Mouse (Mus musculus) embryonic facial prominence, embryonic 12.5 days (tissue): ENCODE measurements around the gene Lrrc8a. TPM values are rescaled to one million over a fixed set of nuclear protein-coding genes. Genes with fewer than 3 reads are reported as not detected.
A peak's percentile ranks its signal among the peaks of the same experiment; 100 is the strongest.

Source experiments
- ATAC-seq: fragments of 200-750 bp; cut with Nextera tagmentation; 2 replicates; pipeline ENCODE4 v1.8.0; 2017; ENCODE audit not compliant: insufficient number of reproducible peaks, insufficient read depth, low FRiP score, low TSS enrichment
- H3K27ac ChIP-seq: fragments of 300-500 bp; sonication (generic); 2 replicates; pipeline ENCODE4 v1.5.1; 2016; ENCODE audit warnings: mild to moderate bottlenecking
- H3K27me3 ChIP-seq: fragments of 300-500 bp; sonication (generic); 2 replicates; pipeline ENCODE4 v1.6.1; 2016; ENCODE audit warnings: mild to moderate bottlenecking, moderate library complexity
- H3K36me3 ChIP-seq: fragments of 300-500 bp; sonication (generic); 2 replicates; pipeline ENCODE4 v1.6.1; 2016; ENCODE audit warnings: mild to moderate bottlenecking
- H3K4me1 ChIP-seq: fragments of 300-500 bp; sonication (generic); 2 replicates; pipeline ENCODE4 v1.6.1; 2016
- H3K4me2 ChIP-seq: fragments of 300-500 bp; sonication (generic); replicated peaks from 2 replicates; pipeline ENCODE4 v1.6.1; 2016; ENCODE audit warnings: mild to moderate bottlenecking, moderate library complexity
- H3K4me3 ChIP-seq: fragments of 300-500 bp; sonication (generic); 2 replicates; pipeline ENCODE4 v1.5.1; 2016; ENCODE audit warnings: mild to moderate bottlenecking
- H3K9ac ChIP-seq: fragments of 300-500 bp; sonication (generic); 2 replicates; pipeline ENCODE4 v1.6.1; 2016; ENCODE audit warnings: mild to moderate bottlenecking, moderate library complexity
- H3K9me3 ChIP-seq: fragments of 300-500 bp; sonication (generic); 2 replicates; pipeline ENCODE4 v1.6.1; 2016; ENCODE audit warnings: mild to moderate bottlenecking, moderate library complexity
- WGBS: fragments of 180-500 bp; shearing (Covaris S2); methylation state at CpG from one replicate; pipeline ENCODE4 v1.1.7; 2016; 5-methylcytosine and 5-hydroxymethylcytosine counted together
- polyA plus RNA-seq: library from polyadenylated mRNA; unstranded; fragments of >200 nt; fragmentation: Nextera tagmentation; extraction: Ambion mirVana; gene quantifications from 2 replicates; pipeline ENCODE4 v1.2.1, GENCODE M21; 2016

Lrrc8a gene
- polyA plus RNA-seq, 1 experiment from 2014 or later = 40.9 TPM

DNA sequence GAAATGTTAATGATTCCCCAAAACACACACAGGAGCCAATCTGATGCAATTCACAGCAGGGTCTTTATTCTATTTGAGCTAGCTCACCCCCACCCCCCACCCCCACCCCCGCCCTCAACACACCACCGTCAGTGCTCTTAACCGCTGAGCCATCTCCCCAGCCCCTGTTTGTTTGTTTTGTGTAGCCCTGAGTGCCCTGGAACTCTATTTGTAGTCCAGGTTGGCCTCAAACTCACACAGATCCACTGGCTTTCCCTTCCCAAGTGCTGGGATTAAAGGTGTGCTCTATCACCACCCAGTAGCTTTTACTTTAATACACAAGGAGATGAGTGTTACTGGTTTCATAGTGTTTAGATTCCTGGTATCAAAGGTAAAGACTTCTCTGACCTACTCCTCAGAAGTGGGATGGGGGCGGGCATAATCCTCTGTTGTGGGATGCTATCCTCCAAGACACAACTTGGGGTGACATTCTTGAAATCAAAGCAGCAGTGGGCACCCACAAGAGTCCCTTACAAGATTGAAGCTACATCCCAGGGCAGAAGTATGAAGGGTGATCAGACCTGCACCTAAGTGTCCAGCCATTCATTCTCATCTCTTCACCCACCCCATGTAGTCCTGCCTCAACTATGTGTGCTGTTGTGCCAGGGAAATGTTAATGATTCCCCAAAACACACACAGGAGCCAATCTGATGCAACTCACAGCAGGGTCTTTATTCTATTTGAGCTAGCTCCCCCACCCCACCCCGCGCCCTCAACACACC lies 25.9 kb upstream of the Lrrc8a start:
- H3K4me2 ChIP-seq = no peak overlapping the region
- H3K9ac ChIP-seq = no peak overlapping the region
- no peak overlapping the region for H3K27ac ChIP-seq
- H3K36me3 ChIP-seq = no peaks in the 10 kb centered on the region
- no peak overlapping the region for H3K4me3 ChIP-seq
- H3K4me1 ChIP-seq = no peaks in the 10 kb centered on the region
- no peaks in the 10 kb centered on the region for H3K9me3 ChIP-seq
- H3K27me3 ChIP-seq = no peaks in the 10 kb centered on the region
- ATAC-seq = no peak
- 72% methylated on average over 6 of the region's 6 CpGs for WGBS

DNA sequence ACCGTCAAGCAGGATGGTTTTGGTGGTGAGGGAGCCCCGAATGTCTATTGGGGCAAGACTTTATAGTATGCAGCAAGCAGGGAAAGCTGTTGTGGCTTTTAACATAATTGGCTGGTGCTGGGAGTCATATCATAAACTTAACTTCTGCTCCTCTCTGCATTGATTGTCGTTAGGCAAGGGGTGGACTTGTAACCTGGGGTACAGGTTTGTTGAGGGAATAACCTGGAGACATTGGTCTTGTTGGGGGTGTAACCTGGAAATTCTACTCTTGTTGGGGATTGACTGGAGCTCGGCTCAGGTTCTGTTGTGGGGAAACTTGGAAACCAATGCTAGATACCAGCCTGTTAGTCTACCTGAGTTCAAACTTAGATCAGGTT lies 25.4 kb upstream of the Lrrc8a start:
- no peaks in the 10 kb centered on the region for H3K36me3 ChIP-seq
- H3K9ac ChIP-seq = no peak overlapping the region
- no peak overlapping the region for H3K4me3 ChIP-seq
- H3K4me2 ChIP-seq = no peak overlapping the region
- no peak overlapping the region for H3K27ac ChIP-seq
- no peaks in the 10 kb centered on the region for H3K27me3 ChIP-seq
- H3K4me1 ChIP-seq = no peaks in the 10 kb centered on the region
- H3K9me3 ChIP-seq = no peaks in the 10 kb centered on the region
- no peak for ATAC-seq
- 74% methylated on average over 4 of the region's 4 CpGs for WGBS

DNA sequence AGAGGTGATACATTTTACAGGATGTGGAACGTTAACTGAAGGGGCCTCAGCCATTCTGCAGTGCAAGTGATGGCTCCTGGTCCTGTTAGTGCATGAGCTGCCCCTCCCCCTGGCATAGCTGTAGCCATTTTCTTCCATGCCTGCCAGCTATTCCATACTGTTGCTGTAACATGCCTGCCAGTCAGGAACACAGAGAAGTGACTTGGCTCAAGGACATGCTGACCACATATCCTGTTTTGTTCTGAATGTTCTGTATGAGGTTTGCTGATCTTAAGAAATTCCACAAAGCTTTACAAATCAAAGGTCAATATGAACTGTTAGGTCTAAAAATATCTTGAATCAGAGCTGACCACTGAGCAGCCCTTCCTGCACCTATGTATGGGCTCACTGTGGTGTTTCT lies 24.6 kb upstream of the Lrrc8a start:
- WGBS = 71% methylated on average over 1 of the region's 1 CpGs
- Histone ChIP-seq H3K4me3 (no peak overlapping the region), H3K27ac (no peak overlapping the region), H3K27me3 (no peaks in the 10 kb centered on the region), H3K4me1 (no peaks in the 10 kb centered on the region), H3K4me2 (no peak overlapping the region), H3K36me3 (no peaks in the 10 kb centered on the region), H3K9ac (no peak overlapping the region), H3K9me3 (no peaks in the 10 kb centered on the region)
- ATAC-seq = no peak

DNA sequence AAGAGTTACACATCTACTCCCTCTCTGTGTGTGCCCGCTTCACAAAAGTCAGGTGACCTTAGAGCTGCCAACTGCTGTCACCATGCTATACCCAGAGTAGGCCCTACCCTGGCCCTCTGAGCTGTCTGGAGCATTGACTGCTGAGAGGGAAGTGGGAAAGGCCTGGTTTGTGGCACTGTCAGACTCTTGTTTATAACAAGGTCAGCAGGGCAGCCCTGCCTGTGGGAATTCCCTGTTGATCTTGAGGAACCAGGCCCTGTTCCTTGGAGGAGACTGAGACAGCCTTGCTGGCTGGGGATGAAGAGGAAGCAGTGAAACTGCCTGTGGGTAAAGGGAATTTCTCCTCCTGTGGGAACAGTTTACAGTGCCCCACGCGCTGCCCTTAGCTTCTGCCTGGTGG lies 22.8 kb upstream of the Lrrc8a start:
- Histone ChIP-seq H3K4me2 (no peak overlapping the region), H3K27ac (no peak overlapping the region), H3K9ac (no peak overlapping the region), H3K4me3 (no peak overlapping the region), H3K27me3 (no peaks in the 10 kb centered on the region), H3K36me3 (no peaks in the 10 kb centered on the region), H3K9me3 (no peaks in the 10 kb centered on the region), H3K4me1 (no peaks in the 10 kb centered on the region)
- no peak for ATAC-seq
- 92% methylated on average over 3 of the region's 3 CpGs for WGBS

DNA sequence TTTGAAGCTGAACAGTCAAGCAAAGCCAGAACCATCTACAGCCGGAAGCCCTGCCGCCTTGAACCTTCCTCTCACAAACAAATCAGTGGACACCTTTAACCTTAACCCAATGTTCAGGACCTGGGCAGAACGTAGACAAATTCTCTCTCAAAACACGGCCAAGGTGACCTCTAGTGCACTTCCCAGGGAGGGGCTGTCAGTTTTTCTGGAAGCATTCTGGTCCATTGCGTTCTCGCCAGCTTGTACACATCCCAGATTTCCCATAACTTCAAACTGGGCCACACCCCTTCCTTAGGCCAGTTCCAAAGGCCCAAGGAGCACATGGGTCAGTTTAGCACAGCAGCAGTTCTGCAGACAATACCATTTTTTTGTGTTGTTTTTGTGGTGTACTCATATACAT lies 22.0 kb upstream of the Lrrc8a start:
- no peak overlapping the region for H3K27ac ChIP-seq
- ATAC-seq = no peak
- no peaks in the 10 kb centered on the region for H3K36me3 ChIP-seq
- H3K9me3 ChIP-seq = no peaks in the 10 kb centered on the region
- no peaks in the 10 kb centered on the region for H3K27me3 ChIP-seq
- no peaks in the 10 kb centered on the region for H3K4me1 ChIP-seq
- no peak overlapping the region for H3K4me3 ChIP-seq
- 79% methylated on average over 6 of the region's 6 CpGs for WGBS
- H3K4me2 ChIP-seq = no peak overlapping the region
- no peak overlapping the region for H3K9ac ChIP-seq

DNA sequence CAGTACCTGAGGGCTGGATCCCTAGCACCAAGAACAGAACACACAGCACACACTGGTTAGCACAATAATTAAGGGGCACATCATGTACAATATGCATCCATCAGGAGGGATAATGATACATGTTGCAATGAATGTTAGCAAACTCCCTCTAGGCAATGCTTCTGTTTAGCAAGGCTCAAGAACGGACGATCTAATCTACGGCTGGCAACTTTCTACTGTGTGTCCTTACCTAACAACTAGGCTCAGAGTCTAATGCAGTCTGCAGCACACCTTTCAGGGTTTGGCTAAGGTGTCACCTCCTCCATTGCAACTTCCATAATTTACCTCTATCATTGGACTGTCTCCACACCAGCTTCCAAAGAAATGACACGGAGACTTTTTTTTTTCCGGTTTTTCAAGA lies 21.2 kb upstream of the Lrrc8a start:
- H3K9ac ChIP-seq = no peak overlapping the region
- no peaks in the 10 kb centered on the region for H3K27me3 ChIP-seq
- H3K4me3 ChIP-seq = no peak overlapping the region
- WGBS = 94% methylated on average over 5 of the region's 5 CpGs
- no peak for ATAC-seq
- no peaks in the 10 kb centered on the region for H3K9me3 ChIP-seq
- H3K4me1 ChIP-seq = no peaks in the 10 kb centered on the region
- no peak overlapping the region for H3K4me2 ChIP-seq
- no peak overlapping the region for H3K27ac ChIP-seq
- no peaks in the 10 kb centered on the region for H3K36me3 ChIP-seq

DNA sequence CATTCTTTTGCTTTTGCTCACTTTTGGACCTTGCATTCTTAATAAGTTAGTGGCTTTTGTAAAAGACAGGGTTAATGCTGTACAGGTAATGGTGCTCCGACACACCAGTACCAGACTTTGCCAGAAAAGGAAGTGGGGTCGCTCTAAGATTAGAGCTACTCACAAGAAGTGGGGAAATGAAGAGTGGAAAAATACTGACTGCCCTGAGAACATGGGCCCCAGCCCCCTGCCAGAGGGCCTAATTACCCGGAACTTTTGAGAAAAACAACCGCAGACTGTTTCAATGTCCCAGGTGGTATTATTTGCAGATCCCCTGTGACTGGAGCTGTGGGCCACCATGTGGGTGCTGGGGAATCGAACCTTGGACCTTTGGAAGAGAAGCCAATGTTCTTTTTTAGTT lies 1.9 kb upstream of the Lrrc8a start:
- 71% methylated on average over 5 of the region's 5 CpGs for WGBS
- Histone ChIP-seq H3K27me3 (no peaks in the 10 kb centered on the region), H3K4me3 (no peak overlapping the region), H3K9me3 (no peaks in the 10 kb centered on the region), H3K36me3 (peaks cover 9% of the 10 kb centered on the region), H3K4me1 (peaks cover 15% of the 10 kb centered on the region), H3K27ac (no peak overlapping the region), H3K4me2 (no peak overlapping the region), H3K9ac (no peak overlapping the region)
- no peak for ATAC-seq

DNA sequence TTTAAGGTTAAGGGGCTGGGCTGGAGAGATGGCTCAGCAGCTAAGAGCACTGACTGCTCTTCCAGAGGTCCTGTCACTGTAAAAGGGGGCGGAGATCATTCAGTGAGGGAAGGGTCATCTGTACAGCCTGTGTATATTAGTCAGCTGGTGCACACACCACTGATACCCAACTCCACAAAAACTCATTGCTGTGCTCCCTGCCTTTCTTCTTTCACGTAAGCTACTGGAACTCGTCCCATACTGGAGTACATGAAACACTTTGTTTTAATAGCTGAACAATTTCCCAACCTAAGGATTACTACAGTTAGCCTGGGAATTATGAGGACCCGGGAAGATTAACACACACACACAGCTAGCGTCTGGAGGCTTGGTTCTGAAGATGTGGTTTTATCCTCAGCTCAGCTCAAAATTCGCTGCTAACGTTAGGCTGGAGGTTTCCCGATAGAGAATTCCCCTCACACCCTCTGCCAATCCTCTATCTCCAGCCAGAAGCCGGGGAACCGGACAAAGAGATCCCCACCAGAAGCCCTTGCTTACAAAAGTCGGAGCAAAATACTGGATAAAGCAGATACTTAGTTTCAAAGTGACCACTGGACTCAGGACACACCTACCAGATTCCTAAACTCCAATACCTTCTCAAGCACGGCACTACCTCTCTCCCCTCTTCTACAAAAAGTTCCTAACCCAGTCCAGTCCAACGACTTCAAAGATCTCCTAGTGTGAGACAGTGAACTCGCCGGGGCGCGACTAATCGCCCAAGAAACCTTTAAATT lies 903 bp upstream of the Lrrc8a start:
- peak overlapping the region; percentile 81 for H3K4me3 ChIP-seq
- H3K27ac ChIP-seq = peak overlapping the region; percentile 93
- H3K4me1 ChIP-seq = peaks cover 15% of the 10 kb centered on the region
- no peaks in the 10 kb centered on the region for H3K27me3 ChIP-seq
- H3K36me3 ChIP-seq = peaks cover 19% of the 10 kb centered on the region
- H3K9ac ChIP-seq = peak overlapping the region; percentile 87
- WGBS = 4% methylated on average over 18 of the region's 18 CpGs
- peak overlapping the region; percentile 85 for H3K4me2 ChIP-seq
- no peak for ATAC-seq
- no peaks in the 10 kb centered on the region for H3K9me3 ChIP-seq

DNA sequence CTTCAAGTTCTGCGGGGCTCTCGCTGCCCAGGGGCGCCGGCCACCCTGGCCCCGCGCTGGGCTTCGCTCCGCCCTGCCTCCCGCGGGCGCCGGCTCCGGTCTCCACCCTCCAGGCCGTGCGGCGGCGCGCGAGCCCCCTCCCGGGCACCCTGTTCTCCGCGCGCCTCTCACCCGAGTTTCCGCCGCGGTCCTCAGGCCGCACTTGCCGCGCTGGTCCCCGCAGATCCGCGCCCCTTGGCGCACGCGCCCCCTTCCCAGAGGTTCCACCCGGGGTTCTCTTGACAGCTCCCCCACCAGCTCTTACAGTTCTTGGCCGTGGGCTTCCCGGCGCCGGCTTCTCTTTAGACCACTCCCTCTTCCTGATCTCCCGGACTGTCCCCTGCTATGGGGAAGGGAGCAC lies 366 bp downstream of the Lrrc8a start:
- Histone ChIP-seq H3K4me3 (peak overlapping the region; percentile 81), H3K36me3 (peaks cover 26% of the 10 kb centered on the region), H3K9me3 (no peaks in the 10 kb centered on the region), H3K9ac (peak overlapping the region; percentile 87), H3K27me3 (no peaks in the 10 kb centered on the region), H3K4me1 (peaks cover 20% of the 10 kb centered on the region), H3K4me2 (peak overlapping the region; percentile 85), H3K27ac (peak overlapping the region; percentile 93)
- ATAC-seq = peak; percentile 81
- under 1% methylated on average over 34 of the region's 42 CpGs for WGBS

DNA sequence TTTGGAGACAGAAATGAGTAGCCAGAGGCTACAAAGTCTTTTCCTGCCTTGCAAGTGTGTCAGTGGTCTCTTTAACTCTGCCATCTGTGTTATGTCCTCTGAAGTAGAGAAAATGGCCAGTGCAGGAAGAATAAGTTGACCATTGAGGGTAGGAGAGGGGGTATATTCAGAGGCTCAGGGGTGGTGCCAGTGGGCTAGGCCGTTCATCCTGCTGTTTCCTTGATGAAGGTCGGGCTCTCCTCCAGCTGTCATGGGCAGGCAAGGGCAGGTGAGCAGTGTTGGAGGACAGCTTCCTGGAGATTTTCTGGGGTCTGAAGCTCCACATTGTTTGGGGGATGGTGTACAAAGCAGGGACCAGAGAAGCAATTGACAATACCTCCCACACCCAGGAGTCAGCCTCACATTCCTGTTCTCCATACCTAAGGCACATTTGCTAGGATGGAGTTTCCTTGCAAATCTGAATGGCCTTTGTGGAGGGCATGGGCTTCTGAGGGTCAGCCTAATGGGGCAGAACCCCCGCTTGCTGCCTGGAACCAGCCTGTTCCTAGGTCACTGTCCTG lies 1.5 kb downstream of the Lrrc8a start:
- 72% methylated on average over 3 of the region's 3 CpGs for WGBS
- no peak overlapping the region; the same call in 1 of the 2 replicates for H3K27ac ChIP-seq
- peak overlapping the region; percentile 87 for H3K9ac ChIP-seq

DNA sequence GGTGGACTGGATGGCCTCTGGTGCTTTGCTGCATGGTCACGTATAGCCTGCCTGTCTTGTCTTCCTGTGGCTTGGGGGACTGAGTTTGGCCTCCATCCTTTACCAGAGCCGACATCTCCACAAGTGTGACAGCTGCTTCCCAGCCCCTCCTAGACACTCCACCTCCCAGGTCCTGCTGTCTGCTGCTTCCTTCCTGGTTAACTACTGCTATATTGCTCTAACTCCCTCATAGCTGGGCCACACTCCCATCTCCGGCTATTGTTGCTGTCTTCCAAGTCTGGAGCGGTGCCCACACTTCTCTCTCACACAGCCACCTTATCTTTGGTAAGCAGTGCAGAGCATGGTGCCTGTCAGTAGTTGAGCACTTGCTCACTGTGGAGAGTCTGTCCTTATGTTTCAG lies 2.3 kb downstream of the Lrrc8a start:
- H3K4me2 ChIP-seq = no peak overlapping the region; the same call in 1 of the 2 replicates
- no peak for ATAC-seq
- no peak overlapping the region for H3K27ac ChIP-seq
- H3K9ac ChIP-seq = 0 out of 2 replicates have a peak overlapping the region, but pooled peaks have one; percentile 22
- H3K4me1 ChIP-seq = peaks cover 23% of the 10 kb centered on the region
- H3K9me3 ChIP-seq = no peaks in the 10 kb centered on the region
- H3K4me3 ChIP-seq = no peak overlapping the region
- H3K27me3 ChIP-seq = no peaks in the 10 kb centered on the region
- WGBS = 80% methylated on average over 4 of the region's 4 CpGs
- H3K36me3 ChIP-seq = peaks cover 37% of the 10 kb centered on the region

More for the DNA sequence above, 1.5 kb downstream of the Lrrc8a start:
- peaks cover 23% of the 10 kb centered on the region for H3K4me1 ChIP-seq
- H3K36me3 ChIP-seq = peaks cover 34% of the 10 kb centered on the region
- H3K27me3 ChIP-seq = no peaks in the 10 kb centered on the region
- no peak for ATAC-seq
- no peaks in the 10 kb centered on the region for H3K9me3 ChIP-seq
- peak overlapping the region; percentile 85 for H3K4me2 ChIP-seq
- H3K4me3 ChIP-seq = peak overlapping the region; percentile 81

DNA sequence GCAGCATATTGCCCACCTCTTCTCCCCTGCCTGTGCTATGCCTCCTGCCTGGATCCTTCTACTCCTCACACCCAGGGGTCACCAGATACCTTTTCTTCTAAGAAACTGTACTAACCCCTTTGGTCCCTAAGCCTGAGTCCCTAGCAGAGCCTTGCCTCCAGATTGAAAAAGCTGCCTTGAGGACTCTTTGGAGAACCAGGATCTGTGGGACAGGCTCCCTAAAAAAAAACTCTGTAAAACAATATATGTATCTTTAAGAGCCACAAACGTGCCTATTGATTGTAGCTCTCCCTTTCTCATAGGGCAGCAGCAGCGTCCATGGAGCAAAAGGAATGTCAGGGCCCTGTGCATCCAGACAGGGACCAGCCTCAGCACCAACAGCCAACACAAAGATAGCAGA lies 2.8 kb downstream of the Lrrc8a start, which contains the start of gene Gm28035:
Gene Gm28035 (plus strand): TSS at position 301 of the 400 bp plus-strand sequence.
- 75% methylated on average over 2 of the region's 2 CpGs for WGBS
- peak within 1 kb of the TSS; percentile 87; the same call in 1 of the 2 replicates for H3K9ac ChIP-seq
- H3K4me1 ChIP-seq = peaks cover 23% of the 10 kb centered on the region
- H3K27me3 ChIP-seq = no peaks in the 10 kb centered on the region
- no peak within 1 kb of the TSS for H3K27ac ChIP-seq
- peak within 1 kb of the TSS; percentile 85; the same call in 1 of the 2 replicates for H3K4me2 ChIP-seq
- H3K9me3 ChIP-seq = no peaks in the 10 kb centered on the region
- H3K4me3 ChIP-seq = no peak within 1 kb of the TSS
- ATAC-seq = no peak
- peaks cover 37% of the 10 kb centered on the region for H3K36me3 ChIP-seq
